Mouse (Mus musculus): ENCODE measurements around the gene Zfp651. TPM values are rescaled to one million over a fixed set of nuclear protein-coding genes. Genes with fewer than 3 reads are reported as not detected.

Zfp651 gene
- polyA plus RNA-seq, 1 experiment: 3.7 TPM

DNA sequence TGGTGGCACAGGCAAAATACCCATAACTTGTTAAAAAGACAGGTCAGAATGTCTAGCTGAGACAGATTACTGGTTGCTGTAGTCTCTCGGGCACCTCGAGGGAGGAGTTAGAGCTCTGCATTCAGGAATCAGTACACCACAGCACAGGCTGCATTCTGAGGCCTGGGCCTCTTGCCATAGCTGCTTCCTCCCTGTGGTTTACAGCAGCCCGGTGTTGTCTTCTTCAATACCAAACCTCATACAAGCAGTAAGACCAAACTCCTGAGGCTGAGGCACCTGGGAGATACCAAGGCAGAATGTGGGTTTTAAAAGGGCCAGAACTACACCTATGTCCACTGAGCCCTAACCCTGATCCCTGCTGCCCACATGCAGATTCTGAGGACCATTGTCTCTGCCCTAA, 1.7 kb upstream of the Zfp651 start:
- H3K4me3 ChIP-seq (ENCODE audit: extremely low read depth, insufficient read depth, insufficient read length): no peak overlapping the region
- peaks cover 19% of the 10 kb centered on the region for H3K27me3 ChIP-seq (ENCODE audit: control insufficient read depth, insufficient read depth, low read length)
- WGBS: 14% methylated on average over 3 of the region's 3 CpGs
- TF ChIP-seq POLR2A (IDR thresholded peaks at IDR 0.05; ENCODE audit: low read depth, low read length): no peak
- no peak for TF ChIP-seq CTCF (IDR thresholded peaks at IDR 0.05; ENCODE audit: extremely low read depth, insufficient read depth, insufficient read length, insufficient replicate concordance)
- peaks cover 12% of the 10 kb centered on the region for H3K4me1 ChIP-seq (ENCODE audit: control insufficient read depth, insufficient read depth, insufficient read length)
- no peak overlapping the region for H3K27ac ChIP-seq (ENCODE audit: insufficient read depth, low read length)
- DNase-seq (ENCODE audit: low read depth in 1 of 2, low spot score in 2 of 2): no peak
- H3K36me3 ChIP-seq (ENCODE audit: control insufficient read depth, insufficient read depth, low read length): peaks cover 22% of the 10 kb centered on the region

DNA sequence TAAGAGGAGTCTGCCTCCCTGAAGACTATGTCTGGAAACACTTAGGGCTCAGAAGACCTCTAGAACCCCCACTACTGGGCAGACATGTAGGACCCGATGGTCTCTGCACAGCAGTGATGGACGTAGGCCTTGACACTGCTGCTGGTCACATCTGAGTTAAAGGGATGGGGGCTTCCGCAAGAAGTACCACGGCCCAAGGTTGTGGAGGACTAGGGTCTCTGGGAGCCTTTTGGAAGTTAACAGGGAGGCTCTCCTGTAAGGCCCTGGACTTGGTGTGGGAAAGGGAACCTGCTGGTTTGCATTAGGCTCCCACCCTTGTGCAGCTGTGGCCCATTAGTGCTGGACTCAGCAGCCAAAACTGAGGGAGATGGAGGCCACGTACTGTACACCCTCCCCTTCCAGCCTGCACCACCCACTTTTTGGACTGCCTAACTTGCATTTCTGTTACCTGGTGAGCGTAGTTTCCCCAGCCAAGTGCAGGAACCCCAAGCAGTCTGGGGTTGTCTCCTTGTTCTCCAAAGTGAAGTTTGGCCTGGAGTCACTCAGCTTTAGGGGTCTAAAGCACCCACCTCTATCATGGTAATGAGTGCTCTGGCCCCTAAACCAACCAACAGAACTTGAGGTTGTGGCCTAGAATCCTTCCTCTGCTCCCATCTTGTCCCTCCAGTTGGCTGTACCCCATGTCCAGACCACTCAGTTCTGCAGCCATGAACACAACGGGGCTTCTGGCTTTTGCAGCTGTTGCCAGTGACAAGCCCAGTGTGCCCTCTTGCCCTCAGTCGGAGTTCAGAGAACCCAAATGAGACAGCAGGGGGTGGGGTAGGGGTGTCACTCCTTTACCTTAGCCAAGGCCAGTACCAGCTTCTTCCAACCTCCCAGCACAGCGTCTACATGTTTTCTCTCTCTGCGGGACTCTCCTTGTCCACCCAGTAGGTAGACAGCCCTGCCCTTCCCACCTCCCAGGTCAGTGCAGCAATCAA, 1.0 kb upstream of the Zfp651 start:
- TF ChIP-seq POLR2A (IDR thresholded peaks at IDR 0.05; ENCODE audit: low read depth, low read length) (no peak), CTCF (IDR thresholded peaks at IDR 0.05; ENCODE audit: extremely low read depth, insufficient read depth, insufficient read length, insufficient replicate concordance) (no peak)
- H3K27ac ChIP-seq (ENCODE audit: insufficient read depth, low read length): no peak overlapping the region
- peaks cover 12% of the 10 kb centered on the region for H3K4me1 ChIP-seq (ENCODE audit: control insufficient read depth, insufficient read depth, insufficient read length)
- no peak for DNase-seq (ENCODE audit: low read depth in 1 of 2, low spot score in 2 of 2)
- peaks cover 18% of the 10 kb centered on the region for H3K36me3 ChIP-seq (ENCODE audit: control insufficient read depth, insufficient read depth, low read length)
- WGBS: 65% methylated on average over 10 of the region's 10 CpGs
- H3K4me3 ChIP-seq (ENCODE audit: extremely low read depth, insufficient read depth, insufficient read length): no peak overlapping the region
- H3K27me3 ChIP-seq (ENCODE audit: control insufficient read depth, insufficient read depth, low read length): peaks cover 19% of the 10 kb centered on the region

DNA sequence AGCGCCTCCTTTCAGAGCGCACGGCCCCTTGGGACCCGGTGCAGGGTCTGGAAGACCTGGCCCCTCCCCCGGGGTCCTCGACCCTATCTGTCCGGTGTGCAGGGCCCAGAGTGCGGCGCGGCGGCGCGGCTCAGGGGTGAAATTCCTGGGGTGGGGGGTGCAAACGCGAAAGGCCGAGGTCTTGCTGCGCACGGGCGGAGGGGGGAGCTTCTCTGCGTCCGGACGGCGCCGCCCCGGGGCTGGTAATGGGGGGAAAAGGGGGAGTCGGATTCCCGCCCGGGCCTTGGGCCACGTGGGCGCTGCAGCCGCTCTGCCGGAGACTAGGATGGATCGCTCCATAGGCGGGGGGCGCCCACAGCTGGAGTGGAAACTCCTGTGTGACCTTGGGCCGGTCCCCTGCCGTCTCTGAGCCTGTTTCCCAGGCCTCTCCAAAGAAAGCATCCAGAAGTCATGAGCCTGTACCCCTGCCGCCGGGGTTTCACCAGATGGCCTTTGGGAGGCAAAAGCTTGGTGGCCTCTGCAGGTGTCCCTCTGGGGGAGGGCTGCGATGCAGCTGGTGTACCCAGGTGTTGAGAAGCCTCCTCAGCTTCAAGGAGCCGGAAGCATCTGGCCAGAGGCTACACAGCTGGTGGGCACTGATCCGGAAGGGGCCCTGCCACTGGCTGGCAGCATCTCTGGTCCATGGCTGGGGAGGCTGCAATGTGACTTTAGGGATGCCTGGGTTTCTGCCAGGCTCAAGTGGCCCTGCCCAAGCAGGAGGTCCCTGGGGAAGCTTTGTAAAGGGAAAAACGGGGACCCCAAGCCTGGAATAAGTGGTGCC, 1.4 kb downstream of the Zfp651 start:
- H3K4me3 ChIP-seq (ENCODE audit: extremely low read depth, insufficient read depth, insufficient read length): peak overlapping the region; percentile 42; the same call in 1 of the 2 replicates
- DNase-seq (ENCODE audit: low read depth in 1 of 2, low spot score in 2 of 2): no peak
- 3% methylated on average over 43 of the region's 43 CpGs for WGBS
- H3K27me3 ChIP-seq (ENCODE audit: control insufficient read depth, insufficient read depth, low read length): peaks cover 19% of the 10 kb centered on the region
- no peak overlapping the region for H3K27ac ChIP-seq (ENCODE audit: insufficient read depth, low read length)
- peaks cover 7% of the 10 kb centered on the region for H3K36me3 ChIP-seq (ENCODE audit: control insufficient read depth, insufficient read depth, low read length)
- TF ChIP-seq POLR2A (IDR thresholded peaks at IDR 0.05; ENCODE audit: low read depth, low read length) (no peak), CTCF (IDR thresholded peaks at IDR 0.05; ENCODE audit: extremely low read depth, insufficient read depth, insufficient read length, insufficient replicate concordance) (no peak)
- H3K4me1 ChIP-seq (ENCODE audit: control insufficient read depth, insufficient read depth, insufficient read length): peaks cover 12% of the 10 kb centered on the region

DNA sequence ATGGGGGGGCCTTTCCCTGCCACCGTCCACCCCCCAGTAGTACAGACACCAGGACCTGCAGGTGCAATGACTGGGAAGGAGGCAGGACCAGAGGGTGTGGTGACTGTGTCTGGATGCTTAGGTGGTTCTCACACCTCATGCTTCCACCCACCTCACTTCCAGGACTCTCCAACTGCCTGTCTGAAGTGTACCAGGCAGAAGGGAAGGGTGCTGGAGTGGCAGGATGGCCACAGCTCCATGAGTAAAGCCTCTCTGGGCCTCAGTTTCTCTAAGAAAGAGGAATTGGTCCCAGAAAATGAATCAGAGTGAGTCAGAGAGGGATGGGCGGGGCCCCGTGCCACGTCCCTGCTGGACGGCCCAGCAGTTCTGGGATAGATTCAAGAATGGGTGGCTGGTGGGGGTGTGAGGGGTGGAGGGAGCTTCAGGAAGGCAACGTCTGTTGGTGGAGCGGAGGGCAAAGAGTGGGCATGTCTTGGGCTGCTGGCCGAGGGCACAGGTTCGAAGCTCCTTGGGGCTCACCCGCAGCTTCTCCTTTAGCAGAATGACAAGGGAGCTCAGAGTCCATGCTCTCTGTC, 2.0 kb downstream of the Zfp651 start:
- DNase-seq (ENCODE audit: low read depth in 1 of 2, low spot score in 2 of 2): no peak
- 68% methylated on average over 10 of the region's 10 CpGs for WGBS
- H3K36me3 ChIP-seq (ENCODE audit: control insufficient read depth, insufficient read depth, low read length): peaks cover 1% of the 10 kb centered on the region; the same call in 1 of the 2 replicates
- peaks cover 12% of the 10 kb centered on the region for H3K4me1 ChIP-seq (ENCODE audit: control insufficient read depth, insufficient read depth, insufficient read length)
- no peak overlapping the region for H3K27ac ChIP-seq (ENCODE audit: insufficient read depth, low read length)
- no peak for TF ChIP-seq POLR2A (IDR thresholded peaks at IDR 0.05; ENCODE audit: low read depth, low read length)
- no peak for TF ChIP-seq CTCF (IDR thresholded peaks at IDR 0.05; ENCODE audit: extremely low read depth, insufficient read depth, insufficient read length, insufficient replicate concordance)
- peaks cover 19% of the 10 kb centered on the region for H3K27me3 ChIP-seq (ENCODE audit: control insufficient read depth, insufficient read depth, low read length)
- no peak overlapping the region for H3K4me3 ChIP-seq (ENCODE audit: extremely low read depth, insufficient read depth, insufficient read length)

DNA sequence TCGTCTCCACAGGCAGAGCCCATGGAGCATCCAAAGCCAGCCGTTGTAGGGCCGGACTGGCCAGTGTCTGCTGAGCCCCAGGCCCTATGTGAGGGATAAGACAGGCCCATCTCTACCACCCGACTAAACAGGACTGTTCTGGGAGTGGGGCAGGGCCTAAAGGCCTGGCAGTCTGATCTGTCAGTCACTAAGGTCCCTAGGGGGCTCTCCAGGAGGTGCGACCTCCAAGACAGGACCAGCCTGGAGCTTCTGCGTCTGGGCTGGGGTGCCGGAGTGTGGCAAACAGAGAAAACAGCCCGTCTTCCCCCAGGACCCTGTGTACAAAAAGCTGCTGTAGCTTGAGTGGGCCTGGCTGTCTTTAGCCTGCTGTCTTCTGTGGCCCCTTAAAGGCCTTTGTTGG, 2.7 kb downstream of the Zfp651 start:
- Histone ChIP-seq H3K4me1 (ENCODE audit: control insufficient read depth, insufficient read depth, insufficient read length) (peaks cover 12% of the 10 kb centered on the region), H3K36me3 (ENCODE audit: control insufficient read depth, insufficient read depth, low read length) (no peaks in the 10 kb centered on the region), H3K27ac (ENCODE audit: insufficient read depth, low read length) (no peak overlapping the region), H3K27me3 (ENCODE audit: control insufficient read depth, insufficient read depth, low read length) (peaks cover 19% of the 10 kb centered on the region), H3K4me3 (ENCODE audit: extremely low read depth, insufficient read depth, insufficient read length) (no peak overlapping the region)
- TF ChIP-seq POLR2A (IDR thresholded peaks at IDR 0.05; ENCODE audit: low read depth, low read length) (no peak), CTCF (IDR thresholded peaks at IDR 0.05; ENCODE audit: extremely low read depth, insufficient read depth, insufficient read length, insufficient replicate concordance) (no peak)
- 77% methylated on average over 8 of the region's 8 CpGs for WGBS
- DNase-seq (ENCODE audit: low read depth in 1 of 2, low spot score in 2 of 2): no peak

DNA sequence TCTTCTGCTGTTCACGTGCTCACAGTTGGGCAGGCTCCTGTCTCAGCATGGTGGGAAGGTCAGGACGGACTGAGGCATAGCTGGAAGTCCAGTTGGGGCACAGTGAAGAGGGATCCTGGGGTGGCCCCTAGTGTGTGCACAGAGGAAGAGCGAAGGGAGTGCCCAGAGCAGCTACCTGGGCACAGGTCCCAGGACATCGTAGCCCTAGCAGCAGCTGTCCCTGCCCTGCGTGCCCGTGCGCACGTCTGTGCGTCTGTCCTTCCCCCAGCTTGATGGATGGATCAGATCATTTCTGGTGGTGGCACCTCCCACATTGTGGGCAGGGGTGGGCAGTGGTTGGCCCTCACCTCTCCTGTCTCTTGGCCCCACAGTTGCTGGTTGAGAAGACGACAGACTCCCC, 3.1 kb downstream of the Zfp651 start:
- peaks cover 19% of the 10 kb centered on the region for H3K27me3 ChIP-seq (ENCODE audit: control insufficient read depth, insufficient read depth, low read length)
- no peaks in the 10 kb centered on the region for H3K36me3 ChIP-seq (ENCODE audit: control insufficient read depth, insufficient read depth, low read length)
- WGBS: 82% methylated on average over 10 of the region's 10 CpGs
- no peak overlapping the region for H3K27ac ChIP-seq (ENCODE audit: insufficient read depth, low read length)
- peaks cover 12% of the 10 kb centered on the region for H3K4me1 ChIP-seq (ENCODE audit: control insufficient read depth, insufficient read depth, insufficient read length)
- no peak for TF ChIP-seq CTCF (IDR thresholded peaks at IDR 0.05; ENCODE audit: extremely low read depth, insufficient read depth, insufficient read length, insufficient replicate concordance)
- no peak for TF ChIP-seq POLR2A (IDR thresholded peaks at IDR 0.05; ENCODE audit: low read depth, low read length)
- no peak for DNase-seq (ENCODE audit: low read depth in 1 of 2, low spot score in 2 of 2)
- no peak overlapping the region for H3K4me3 ChIP-seq (ENCODE audit: extremely low read depth, insufficient read depth, insufficient read length)
